Mouse (Mus musculus): ENCODE results near the gene Alox15. TPM values are rescaled to one million over a fixed set of nuclear protein-coding genes. Genes with fewer than 3 reads are reported as not detected.

Alox15 gene
- polyA plus RNA-seq (2015; fragmentation: Nextera tagmentation; extraction: Ambion mirVana) = 0.49 and 0.56 TPM in 2 replicates

DNA sequence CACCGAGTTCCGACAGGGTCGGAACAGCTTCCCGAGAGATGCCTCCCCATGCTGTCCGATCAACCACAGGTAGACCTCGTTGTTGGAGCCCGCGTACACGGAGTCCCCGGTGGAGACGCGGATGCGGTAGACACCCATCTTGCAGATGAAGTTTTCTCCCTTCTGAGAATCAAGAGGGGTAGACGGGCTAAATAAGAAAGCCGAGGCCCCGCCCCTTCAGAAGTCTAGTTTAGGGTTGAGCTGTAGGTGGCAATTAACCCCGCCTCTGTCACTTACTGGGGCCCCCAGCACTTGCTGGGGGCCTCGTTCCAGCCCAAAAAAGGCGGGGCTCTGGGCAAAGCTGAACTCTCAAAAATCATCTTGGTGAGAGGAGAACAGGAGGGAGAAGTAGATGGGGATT is at the start of gene Alox15:
Alox15 (minus strand) TSS at position 164 of the 400 bp plus-strand sequence.
- Histone ChIP-seq H3K4me2 (ENCODE audit: low read depth, low read length) (peak within 1 kb of the TSS; percentile 39), H3K9me3 (ENCODE audit: low read length) (no peaks in the 10 kb centered on the region), H3K9ac (replicated peaks) (no peak within 1 kb of the TSS), H3K27me3 (ENCODE audit: insufficient read depth, low read length) (peaks cover 45% of the 10 kb centered on the region), H3K36me3 (replicated peaks; ENCODE audit: insufficient read depth, low read length) (no peaks in the 10 kb centered on the region), H3K4me3 (ENCODE audit: low read depth, low read length) (peak within 1 kb of the TSS; percentile 28), H3K27ac (ENCODE audit: low read depth) (no peak within 1 kb of the TSS), H3K4me1 (ENCODE audit: insufficient read depth) (no peaks in the 10 kb centered on the region)
- no peak for ATAC-seq
- DNase-seq = no peak
- WGBS (ENCODE audit: insufficient replicate concordance) = 1% methylated on average over 19 of the region's 19 CpGs
- TF ChIP-seq CTCF (IDR thresholded peaks at IDR 0.05; ENCODE audit: low read depth) = no peak
- no peak for TF ChIP-seq EP300 (IDR thresholded peaks at IDR 0.05; ENCODE audit: low read depth)

DNA sequence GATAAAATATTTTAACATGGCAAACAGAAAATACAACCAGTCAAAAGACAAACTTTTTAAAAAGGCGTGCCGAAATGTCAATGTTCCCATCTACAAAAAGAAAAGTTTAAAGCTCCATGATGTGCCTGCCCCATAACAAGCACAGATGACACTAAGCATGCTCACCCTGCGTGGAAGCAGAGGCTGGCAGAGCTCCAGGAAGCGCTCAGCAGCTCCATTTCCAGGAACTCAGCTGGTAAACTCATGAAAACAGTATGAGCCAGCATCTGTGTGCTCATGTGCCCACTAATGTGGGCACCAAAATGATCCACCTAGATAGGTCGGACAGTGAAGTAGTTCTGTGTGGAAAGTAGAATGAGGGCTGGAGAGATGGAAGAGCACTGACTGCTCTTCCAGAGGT is 37.6 kb upstream of the Alox15 start:
- no peak overlapping the region for H3K27ac ChIP-seq (ENCODE audit: low read depth)
- peaks cover 4% of the 10 kb centered on the region for H3K4me1 ChIP-seq (ENCODE audit: insufficient read depth)
- DNase-seq = peak; percentile 29
- H3K4me3 ChIP-seq (ENCODE audit: low read depth, low read length) = no peak overlapping the region
- 67% methylated on average over 5 of the region's 5 CpGs for WGBS (ENCODE audit: insufficient replicate concordance)
- H3K9me3 ChIP-seq (ENCODE audit: low read length) = no peaks in the 10 kb centered on the region
- H3K36me3 ChIP-seq (replicated peaks; ENCODE audit: insufficient read depth, low read length) = peaks cover 17% of the 10 kb centered on the region
- no peak overlapping the region for H3K4me2 ChIP-seq (ENCODE audit: low read depth, low read length)
- H3K27me3 ChIP-seq (ENCODE audit: insufficient read depth, low read length) = no peaks in the 10 kb centered on the region
- ATAC-seq = no peak
- no peak overlapping the region for H3K9ac ChIP-seq (replicated peaks)
- TF ChIP-seq EP300 (IDR thresholded peaks at IDR 0.05; ENCODE audit: low read depth) (no peak), CTCF (IDR thresholded peaks at IDR 0.05; ENCODE audit: low read depth) (no peak)

DNA sequence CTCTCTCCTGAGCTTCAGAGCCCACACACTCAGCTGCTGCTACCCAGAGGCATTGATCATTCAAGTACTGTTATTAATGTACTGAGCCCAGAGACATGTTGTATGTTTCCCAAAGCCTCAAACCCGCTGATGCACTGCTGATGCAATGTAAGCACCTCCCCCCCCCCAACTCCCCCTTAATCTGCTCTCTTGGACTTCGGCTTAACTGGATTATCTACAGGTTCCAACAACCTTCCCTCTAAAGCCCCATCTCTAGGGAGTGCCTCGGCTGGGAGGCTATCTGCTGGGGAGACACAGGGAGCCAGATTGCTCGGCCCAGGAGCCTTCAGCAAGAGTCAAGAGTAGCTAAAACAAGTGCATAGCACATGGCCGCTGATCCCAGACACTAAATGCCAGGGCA is 35.6 kb upstream of the Alox15 start:
- no peak overlapping the region for H3K27ac ChIP-seq (ENCODE audit: low read depth)
- ATAC-seq (no peak), DNase-seq (no peak)
- 66% methylated on average over 5 of the region's 5 CpGs for WGBS (ENCODE audit: insufficient replicate concordance)
- H3K9me3 ChIP-seq (ENCODE audit: low read length) = no peaks in the 10 kb centered on the region
- TF ChIP-seq CTCF (IDR thresholded peaks at IDR 0.05; ENCODE audit: low read depth) (no peak), EP300 (IDR thresholded peaks at IDR 0.05; ENCODE audit: low read depth) (no peak)
- H3K4me3 ChIP-seq (ENCODE audit: low read depth, low read length) = no peak overlapping the region
- no peaks in the 10 kb centered on the region for H3K27me3 ChIP-seq (ENCODE audit: insufficient read depth, low read length)
- H3K4me2 ChIP-seq (ENCODE audit: low read depth, low read length) = no peak overlapping the region
- H3K36me3 ChIP-seq (replicated peaks; ENCODE audit: insufficient read depth, low read length) = peaks cover 10% of the 10 kb centered on the region
- H3K9ac ChIP-seq (replicated peaks) = no peak overlapping the region
- peaks cover 4% of the 10 kb centered on the region for H3K4me1 ChIP-seq (ENCODE audit: insufficient read depth)

DNA sequence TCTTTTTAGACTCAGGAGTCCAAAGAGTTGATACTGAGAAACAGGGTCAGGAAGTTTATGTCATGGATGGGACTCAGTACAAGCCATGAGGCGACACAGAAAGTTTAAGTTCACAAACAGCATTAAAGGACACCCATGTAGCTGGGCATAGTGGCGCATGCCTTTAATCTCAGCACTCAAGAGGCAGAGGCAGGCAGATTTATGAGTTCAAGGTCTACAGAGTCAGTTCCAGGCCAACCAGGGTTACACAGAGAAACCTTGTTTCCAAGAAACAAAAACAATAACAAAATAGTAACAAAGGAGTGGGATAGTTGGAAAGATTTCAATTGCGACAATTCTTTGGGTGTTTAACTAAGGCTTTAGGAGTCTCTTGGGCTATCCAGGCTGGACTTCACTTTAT is 32.3 kb upstream of the Alox15 start:
- no peak for TF ChIP-seq CTCF (IDR thresholded peaks at IDR 0.05; ENCODE audit: low read depth)
- no peak for TF ChIP-seq EP300 (IDR thresholded peaks at IDR 0.05; ENCODE audit: low read depth)
- Histone ChIP-seq H3K4me3 (ENCODE audit: low read depth, low read length) (no peak overlapping the region), H3K27ac (ENCODE audit: low read depth) (no peak overlapping the region), H3K27me3 (ENCODE audit: insufficient read depth, low read length) (no peaks in the 10 kb centered on the region), H3K4me2 (ENCODE audit: low read depth, low read length) (no peak overlapping the region), H3K36me3 (replicated peaks; ENCODE audit: insufficient read depth, low read length) (no peaks in the 10 kb centered on the region), H3K9me3 (ENCODE audit: low read length) (no peaks in the 10 kb centered on the region), H3K4me1 (ENCODE audit: insufficient read depth) (no peaks in the 10 kb centered on the region; the same call in 1 of the 2 replicates), H3K9ac (replicated peaks) (no peak overlapping the region)
- ATAC-seq (no peak), DNase-seq (no peak)
- 79% methylated on average over 3 of the region's 3 CpGs for WGBS (ENCODE audit: insufficient replicate concordance)

DNA sequence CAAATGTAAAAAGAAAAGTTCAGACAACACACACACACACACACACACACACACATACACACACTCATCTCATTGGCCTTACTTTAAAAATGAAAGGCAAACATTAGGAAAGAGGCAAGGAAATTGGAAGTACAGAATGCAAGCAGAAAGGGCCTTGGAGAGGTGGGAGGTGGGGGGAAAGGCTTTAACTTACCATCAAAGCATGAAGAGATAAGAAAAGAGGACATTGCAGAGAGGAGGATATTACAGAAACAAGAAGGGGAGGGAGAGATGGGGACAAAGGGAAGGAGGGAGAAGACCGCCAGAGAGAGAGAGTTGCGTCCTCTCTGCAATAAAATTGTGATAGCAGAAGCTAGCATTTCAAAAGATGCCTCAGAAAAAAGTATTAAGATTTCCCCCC is 29.5 kb upstream of the Alox15 start:
- no peak overlapping the region for H3K27ac ChIP-seq (ENCODE audit: low read depth)
- WGBS (ENCODE audit: insufficient replicate concordance) = 68% methylated on average over 2 of the region's 2 CpGs
- no peak for ATAC-seq

DNA sequence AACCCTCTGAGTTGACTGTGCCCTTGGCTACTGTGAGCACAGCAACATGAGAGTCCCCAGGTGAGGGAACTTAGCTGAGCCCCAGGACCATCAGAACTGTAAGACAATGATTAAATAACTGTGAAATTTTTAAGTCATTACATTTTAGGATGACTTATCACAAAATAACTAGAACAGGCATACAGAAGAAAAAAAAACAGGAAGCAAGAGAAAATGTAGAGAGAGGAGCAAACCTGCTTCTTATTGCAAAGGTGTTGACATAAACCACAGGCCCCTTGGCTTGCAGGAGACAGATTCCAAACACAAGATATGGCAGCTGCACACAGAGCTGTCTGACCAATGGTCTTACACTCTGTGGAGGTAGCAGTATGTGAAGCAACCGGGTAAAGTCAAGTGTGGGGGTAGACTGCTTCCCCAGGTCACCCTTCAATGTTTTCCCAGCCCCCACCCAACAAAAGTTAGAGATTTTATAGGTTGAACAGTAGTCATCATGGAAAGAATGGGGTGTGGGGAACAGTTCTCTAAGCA is 28.7 kb upstream of the Alox15 start:
- Histone ChIP-seq H3K4me3 (ENCODE audit: low read depth, low read length) (no peak overlapping the region), H3K4me2 (ENCODE audit: low read depth, low read length) (no peak overlapping the region), H3K27ac (ENCODE audit: low read depth) (no peak overlapping the region), H3K4me1 (ENCODE audit: insufficient read depth) (no peaks in the 10 kb centered on the region), H3K27me3 (ENCODE audit: insufficient read depth, low read length) (no peaks in the 10 kb centered on the region), H3K9me3 (ENCODE audit: low read length) (no peaks in the 10 kb centered on the region), H3K36me3 (replicated peaks; ENCODE audit: insufficient read depth, low read length) (no peaks in the 10 kb centered on the region), H3K9ac (replicated peaks) (no peak overlapping the region)
- TF ChIP-seq CTCF (IDR thresholded peaks at IDR 0.05; ENCODE audit: low read depth) = no peak
- TF ChIP-seq EP300 (IDR thresholded peaks at IDR 0.05; ENCODE audit: low read depth) = no peak
- 38% methylated on average over 1 of the region's 1 CpGs for WGBS (ENCODE audit: insufficient replicate concordance)
- no peak for ATAC-seq
- no peak for DNase-seq

More for the DNA sequence above, 29.5 kb upstream of the Alox15 start:
- H3K9me3 ChIP-seq (ENCODE audit: low read length) = no peaks in the 10 kb centered on the region
- H3K36me3 ChIP-seq (replicated peaks; ENCODE audit: insufficient read depth, low read length) = no peaks in the 10 kb centered on the region
- TF ChIP-seq EP300 (IDR thresholded peaks at IDR 0.05; ENCODE audit: low read depth) = no peak
- no peak for TF ChIP-seq CTCF (IDR thresholded peaks at IDR 0.05; ENCODE audit: low read depth)
- no peak overlapping the region for H3K9ac ChIP-seq (replicated peaks)
- no peaks in the 10 kb centered on the region for H3K27me3 ChIP-seq (ENCODE audit: insufficient read depth, low read length)
- no peak overlapping the region for H3K4me2 ChIP-seq (ENCODE audit: low read depth, low read length)
- no peak overlapping the region for H3K4me3 ChIP-seq (ENCODE audit: low read depth, low read length)
- H3K4me1 ChIP-seq (ENCODE audit: insufficient read depth) = no peaks in the 10 kb centered on the region
- no peak for DNase-seq

Data from liver, postnatal 0 days (tissue).